Mouse (Mus musculus): ENCODE measurements around the gene Colq. TPM values are rescaled to one million over a fixed set of nuclear protein-coding genes. Genes with fewer than 3 reads are reported as not detected.

The Colq gene
- polyA plus RNA-seq, 1 experiment from 2014 or later, result 1.9 TPM

GRCm38 (mm10) chr14:31486465-31486864, 104.7 kb downstream of the Colq start:
- WGBS, result 79% methylated on average over 4 of the region's 4 CpGs
- H3K27ac ChIP-seq, result no peak overlapping the region
- no peaks in the 10 kb centered on the region for H3K4me1 ChIP-seq
- H3K4me2 ChIP-seq, result no peak overlapping the region
- no peaks in the 10 kb centered on the region for H3K9me3 ChIP-seq
- H3K9ac ChIP-seq, result no peak overlapping the region
- ATAC-seq (ENCODE audit: borderline replicate concordance, extremely low read depth, low FRiP score, low TSS enrichment), result no peak
- H3K27me3 ChIP-seq, result no peaks in the 10 kb centered on the region
- H3K4me3 ChIP-seq, result no peak overlapping the region
- peaks cover 77% of the 10 kb centered on the region for H3K36me3 ChIP-seq

- Histone ChIP-seq H3K36me3 (peaks cover 91% of the 10 kb centered on the region), H3K27ac (no peak overlapping the region), H3K4me1 (no peaks in the 10 kb centered on the region), H3K4me2 (no peak overlapping the region), H3K9me3 (no peaks in the 10 kb centered on the region), H3K9ac (no peak overlapping the region), H3K27me3 (no peaks in the 10 kb centered on the region), H3K4me3 (no peak overlapping the region)
- WGBS, result 87% methylated on average over 5 of the region's 5 CpGs
- ATAC-seq (ENCODE audit: borderline replicate concordance, extremely low read depth, low FRiP score, low TSS enrichment), result no peak
Observed at GRCm38 (mm10) chr14:31482417-31482816, 108.7 kb downstream of the Colq start.

GRCm38 (mm10) chr14:31473297-31473696, 117.8 kb downstream of the Colq start:
- H3K4me1 ChIP-seq, result no peaks in the 10 kb centered on the region
- H3K36me3 ChIP-seq, result peaks cover 3% of the 10 kb centered on the region; the same call in 1 of the 2 replicates
- no peak overlapping the region for H3K27ac ChIP-seq
- H3K4me3 ChIP-seq, result no peak overlapping the region
- WGBS, result 76% methylated on average over 2 of the region's 2 CpGs
- no peak overlapping the region for H3K9ac ChIP-seq
- H3K9me3 ChIP-seq, result no peaks in the 10 kb centered on the region
- ATAC-seq (ENCODE audit: borderline replicate concordance, extremely low read depth, low FRiP score, low TSS enrichment), result no peak
- no peak overlapping the region for H3K4me2 ChIP-seq
- no peaks in the 10 kb centered on the region for H3K27me3 ChIP-seq

Other genes starting within 250 kb of the Colq start
- gene Sh3bp5, start 155.3 kb downstream of the Colq start, polyA plus RNA-seq (2015; fragmentation: Nextera tagmentation; extraction: Ambion mirVana), result 25.4 and 26.4 TPM in 2 replicates
- 20.1 and 22.7 TPM in 2 replicates for gene Eaf1, start 96.9 kb downstream of the Colq start, polyA plus RNA-seq (2015; fragmentation: Nextera tagmentation; extraction: Ambion mirVana)
- gene Mettl6, start 96.3 kb downstream of the Colq start, polyA plus RNA-seq (2015; fragmentation: Nextera tagmentation; extraction: Ambion mirVana), result 51.7 and 56.0 TPM in 2 replicates
- 2.5 and 2.8 TPM in 2 replicates for gene Gm49387, start 49.5 kb upstream of the Colq start, polyA plus RNA-seq (2015; fragmentation: Nextera tagmentation; extraction: Ambion mirVana)
- 26.0 and 28.3 TPM in 2 replicates for gene Btd, start 49.7 kb upstream of the Colq start, polyA plus RNA-seq (2015; fragmentation: Nextera tagmentation; extraction: Ambion mirVana)
- 9.9 and 10.9 TPM in 2 replicates for gene Hacl1, start 49.9 kb upstream of the Colq start, polyA plus RNA-seq (2015; fragmentation: Nextera tagmentation; extraction: Ambion mirVana)
- 7.6 and 7.9 TPM in 2 replicates for gene Ankrd28, start 239.3 kb upstream of the Colq start, polyA plus RNA-seq (2015; fragmentation: Nextera tagmentation; extraction: Ambion mirVana)

All from lung, embryonic 15.5 days (tissue).